Mouse (Mus musculus) forebrain, embryonic 14.5 days (tissue): ENCODE results near the gene Zfp799. TPM values are rescaled to one million over a fixed set of nuclear protein-coding genes. Genes with fewer than 3 reads are reported as not detected.
"Not testable (repeated sequence)": the region's sequence is repeated elsewhere in the genome, so short reads cannot be mapped to it uniquely, and the experiment has no call there.

Experiments used
- ATAC-seq: fragments of 200-750 bp; cut with Nextera tagmentation; 2 replicates; pipeline ENCODE4 v1.8.0; 2017; ENCODE audit warnings: mild to moderate bottlenecking, moderate library complexity
- DNase-seq: peaks from one replicate; pipeline ENCODE4 v3.0.0-alpha.2; 2015; ENCODE audit warnings: low spot score
- H3K27ac ChIP-seq: fragments of 300-500 bp; sonication (generic); 2 replicates; pipeline ENCODE4 v1.5.1; 2014; ENCODE audit warnings: low read depth, mild to moderate bottlenecking, control low read depth, low read length, moderate library complexity
- H3K27me3 ChIP-seq: fragments of 300-500 bp; sonication (generic); replicated peaks from 2 replicates; pipeline ENCODE4 v1.6.1; 2014; ENCODE audit warnings: low read length, control low read depth, mixed read lengths; ENCODE audit not compliant: control insufficient read depth, insufficient read depth
- H3K36me3 ChIP-seq: fragments of 300-500 bp; sonication (generic); 2 replicates; pipeline ENCODE4 v1.6.1; 2014; ENCODE audit warnings: low read length, control low read depth; ENCODE audit not compliant: control insufficient read depth, insufficient read depth
- H3K4me1 ChIP-seq: fragments of 300-500 bp; sonication (generic); 2 replicates; pipeline ENCODE4 v1.6.1; 2014; ENCODE audit warnings: antibody characterized with exemption, low read length, control low read depth; ENCODE audit not compliant: control insufficient read depth, insufficient read depth
- H3K4me2 ChIP-seq: fragments of 300-500 bp; sonication (generic); 2 replicates; pipeline ENCODE4 v1.6.1; 2014; ENCODE audit warnings: mild to moderate bottlenecking, control low read depth, low read length
- H3K4me3 ChIP-seq: fragments of 300-500 bp; sonication (generic); 2 replicates; pipeline ENCODE4 v1.5.1; 2014; ENCODE audit warnings: low read depth, low read length, control low read depth
- H3K9ac ChIP-seq: fragments of 300-500 bp; sonication (generic); 2 replicates; pipeline ENCODE4 v1.6.1; 2014; ENCODE audit warnings: mild to moderate bottlenecking, low read length, control low read depth, moderate library complexity
- H3K9me3 ChIP-seq: fragments of 300-500 bp; sonication (generic); replicated peaks from 2 replicates; pipeline ENCODE4 v1.6.1; 2016; ENCODE audit warnings: low read length, control low read depth, mixed read lengths; ENCODE audit not compliant: control insufficient read depth
- WGBS: fragments of 180-500 bp; shearing (Covaris S2); extraction: QIAGEN DNeasy Blood & Tissue Kit; methylation state at CpG from one replicate; pipeline ENCODE4 v1.1.7; 2014; 5-methylcytosine and 5-hydroxymethylcytosine counted together
- polyA plus RNA-seq: library from polyadenylated mRNA; unstranded; fragments of >200 nt; fragmentation: Nextera tagmentation; extraction: Ambion mirVana; gene quantifications from 2 replicates; pipeline ENCODE4 v1.2.1, GENCODE M21; 2014

The Zfp799 gene
- 20.7 and 25.7 TPM in 2 replicates for polyA plus RNA-seq

- peak within 1 kb of the TSS; percentile 79 for H3K4me2 ChIP-seq
- no peaks in the 10 kb centered on the region for H3K27me3 ChIP-seq
- H3K4me1 ChIP-seq = peaks cover 6% of the 10 kb centered on the region; the same call in 1 of the 2 replicates
- peak within 1 kb of the TSS; percentile 90 for H3K9ac ChIP-seq
- peak within 1 kb of the TSS; percentile 74 for H3K27ac ChIP-seq
- peaks cover 8% of the 10 kb centered on the region for H3K36me3 ChIP-seq
- ATAC-seq (peak; percentile 100), DNase-seq (peak; percentile 98)
- H3K9me3 ChIP-seq = no peaks in the 10 kb centered on the region
- H3K4me3 ChIP-seq = peak within 1 kb of the TSS; percentile 66
- 3% methylated on average over 35 of the region's 35 CpGs for WGBS
Observed at GRCm38 (mm10) chr17:32829540-32830417, at the start of gene Zfp799. Gene Zfp799 (minus strand): TSS chr17:32830261.

- no peaks in the 10 kb centered on the region for H3K27me3 ChIP-seq
- no peak overlapping the region for H3K4me3 ChIP-seq
- no peaks in the 10 kb centered on the region for H3K9me3 ChIP-seq
- H3K36me3 ChIP-seq = peaks cover 35% of the 10 kb centered on the region
- H3K27ac ChIP-seq = no peak overlapping the region
- no peak overlapping the region for H3K9ac ChIP-seq
- no peaks in the 10 kb centered on the region for H3K4me1 ChIP-seq
- H3K4me2 ChIP-seq = no peak overlapping the region
- no peak for ATAC-seq
- WGBS = 91% methylated on average over 11 of the region's 11 CpGs
- DNase-seq = no peak
Observed at GRCm38 (mm10) chr17:32878773-32879172, 48.7 kb upstream of the Zfp799 start.

- WGBS = 14% methylated on average over 22 of the region's 22 CpGs
- ATAC-seq (no peak), DNase-seq (no peak)
- Histone ChIP-seq H3K4me2 (no peak overlapping the region), H3K27ac (no peak overlapping the region), H3K27me3 (no peaks in the 10 kb centered on the region), H3K36me3 (peaks cover 23% of the 10 kb centered on the region), H3K4me3 (no peak overlapping the region), H3K4me1 (no peaks in the 10 kb centered on the region), H3K9me3 (no peaks in the 10 kb centered on the region), H3K9ac (no peak overlapping the region)
Observed at GRCm38 (mm10) chr17:32877471-32878171, 47.6 kb upstream of the Zfp799 start.

- H3K9me3 ChIP-seq = no peaks in the 10 kb centered on the region; the same call in 1 of the 2 replicates
- H3K27me3 ChIP-seq = no peaks in the 10 kb centered on the region
- no peaks in the 10 kb centered on the region for H3K4me1 ChIP-seq
- H3K27ac ChIP-seq = no peak overlapping the region
- H3K4me3 ChIP-seq = no peak overlapping the region
- ATAC-seq = no peak
- no peak overlapping the region for H3K9ac ChIP-seq
- DNase-seq = no peak
- H3K36me3 ChIP-seq = no peaks in the 10 kb centered on the region
- H3K4me2 ChIP-seq = no peak overlapping the region
- WGBS = 71% methylated on average over 5 of the region's 5 CpGs
Observed at GRCm38 (mm10) chr17:32872696-32873095, 42.6 kb upstream of the Zfp799 start.

- H3K27ac ChIP-seq = no peak overlapping the region
- H3K9ac ChIP-seq = no peak overlapping the region
- no peaks in the 10 kb centered on the region for H3K4me1 ChIP-seq
- no peaks in the 10 kb centered on the region for H3K36me3 ChIP-seq
- WGBS = 89% methylated on average over 4 of the region's 4 CpGs
- no peak for ATAC-seq
- no peak overlapping the region for H3K4me3 ChIP-seq
- H3K27me3 ChIP-seq = no peaks in the 10 kb centered on the region
- no peak overlapping the region for H3K4me2 ChIP-seq
- no peak for DNase-seq
- H3K9me3 ChIP-seq = no peaks in the 10 kb centered on the region; the same call in 1 of the 2 replicates
Observed at GRCm38 (mm10) chr17:32872091-32872490, 42.0 kb upstream of the Zfp799 start.

- DNase-seq = no peak
- WGBS = 100% methylated on average over 1 of the region's 1 CpGs
- H3K9ac ChIP-seq = no peak overlapping the region
- H3K4me1 ChIP-seq = no peaks in the 10 kb centered on the region
- H3K27me3 ChIP-seq = no peaks in the 10 kb centered on the region
- H3K27ac ChIP-seq = no peak overlapping the region
- ATAC-seq = no peak
- no peak overlapping the region for H3K4me3 ChIP-seq
- no peaks in the 10 kb centered on the region; the same call in 1 of the 2 replicates for H3K9me3 ChIP-seq
- no peak overlapping the region for H3K4me2 ChIP-seq
- no peaks in the 10 kb centered on the region for H3K36me3 ChIP-seq
Observed at GRCm38 (mm10) chr17:32871483-32871882, 41.4 kb upstream of the Zfp799 start.

GRCm38 (mm10) chr17:32867266-32867665 is 37.2 kb upstream of the Zfp799 start:
- not testable (repeated sequence) for H3K4me1 ChIP-seq, ATAC-seq, H3K4me3 ChIP-seq, H3K27ac ChIP-seq, H3K9ac ChIP-seq, H3K36me3 ChIP-seq, H3K27me3 ChIP-seq, H3K4me2 ChIP-seq, H3K9me3 ChIP-seq, DNase-seq
- 60% methylated on average over 4 of the region's 7 CpGs for WGBS

GRCm38 (mm10) chr17:32856713-32857112 is 26.7 kb upstream of the Zfp799 start:
- not testable (repeated sequence) for H3K27ac ChIP-seq, H3K9ac ChIP-seq, H3K4me3 ChIP-seq, H3K9me3 ChIP-seq, H3K4me1 ChIP-seq, DNase-seq, ATAC-seq, H3K4me2 ChIP-seq, H3K36me3 ChIP-seq, H3K27me3 ChIP-seq
- 60% methylated on average over 3 of the region's 6 CpGs for WGBS

GRCm38 (mm10) chr17:32851581-32851980 is 21.5 kb upstream of the Zfp799 start:
- Histone ChIP-seq H3K36me3 (no peaks in the 10 kb centered on the region), H3K27me3 (no peaks in the 10 kb centered on the region), H3K27ac (no peak overlapping the region), H3K9me3 (no peaks in the 10 kb centered on the region), H3K9ac (no peak overlapping the region), H3K4me1 (no peaks in the 10 kb centered on the region), H3K4me3 (no peak overlapping the region), H3K4me2 (no peak overlapping the region)
- DNase-seq (peak; percentile 7), ATAC-seq (no peak)
- 22% methylated on average over 7 of the region's 7 CpGs for WGBS
